Mouse (Mus musculus) lung, adult 2 months (tissue): ENCODE data around the gene Plppr1.

ENCODE experiments used
- CTCF ChIP-seq: fragments of 200-500 bp; IDR thresholded peaks from 2 replicates; pipeline ENCODE4 v1.5.1; 2011; ENCODE audit warnings: mild to moderate bottlenecking, low read length, control low read depth; ENCODE audit not compliant: insufficient read depth
- POLR2A ChIP-seq: fragments of 200-500 bp; IDR thresholded peaks from 2 replicates; pipeline ENCODE4 v1.6.1; 2011; ENCODE audit warnings: low read depth, mild to moderate bottlenecking, control low read depth, low read length, borderline replicate concordance; ENCODE audit errors: extremely low read depth

DNA sequence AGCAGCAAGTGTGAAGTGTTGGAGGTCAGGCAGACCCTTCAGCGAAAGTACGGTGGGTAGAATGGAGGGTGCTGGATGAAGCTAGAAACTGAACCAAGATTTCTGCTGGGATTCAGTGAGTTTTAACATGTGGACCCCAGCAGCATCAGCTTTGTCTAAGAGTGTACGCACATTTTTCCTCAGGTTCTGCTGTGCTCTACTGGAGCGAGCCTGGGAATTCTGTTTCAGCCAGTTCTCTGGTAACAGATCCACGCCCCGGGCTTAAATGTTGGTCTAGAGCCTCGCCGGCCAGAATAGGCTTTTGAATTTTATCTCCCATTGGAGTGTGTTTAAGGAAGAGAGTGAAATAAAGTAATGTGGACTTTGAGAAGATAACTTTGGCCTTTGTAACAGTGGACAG, 45.8 kb downstream of the Plppr1 start:
- TF ChIP-seq CTCF (no peak), POLR2A (no peak)
